Mouse (Mus musculus) activated CD4-positive, CD25-positive, alpha-beta regulatory T cell, adult 9 weeks (primary cell): Measurements from ENCODE around the gene Krtap4-16. TPM values are rescaled to one million over a fixed set of nuclear protein-coding genes. Genes with fewer than 3 reads are reported as not detected.

Experiments
- polyA plus RNA-seq: library from polyadenylated mRNA; unstranded; fragments of 100-300 nt; shearing (Covaris generic); gene quantifications from one replicate; pipeline ENCODE4 v1.2.1, GENCODE M21; 2017

Gene Krtap4-16
- not detected for polyA plus RNA-seq

DNA sequence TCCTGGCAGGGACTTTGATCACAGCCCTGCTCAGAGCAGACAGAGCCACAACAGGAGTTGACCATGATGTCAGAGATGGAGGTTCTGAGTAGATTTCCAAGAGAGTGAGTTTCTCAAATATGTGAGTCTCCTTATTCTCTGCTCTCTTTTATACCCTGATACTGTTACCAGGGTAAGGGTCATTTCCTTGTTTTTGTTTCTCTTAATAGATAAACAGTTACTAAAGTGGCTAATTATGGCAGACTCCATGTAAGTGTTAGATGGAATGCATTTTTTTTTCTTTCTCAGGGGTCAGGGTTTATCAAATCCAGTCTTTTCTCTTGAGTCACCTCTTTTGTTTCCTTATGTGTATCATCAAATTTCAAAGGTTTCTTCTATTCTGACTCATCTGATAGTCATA, at the start of gene Krtap4-16:
Gene Krtap4-16 (minus strand): TSS at position 101 of the 400 bp plus-strand sequence.

DNA sequence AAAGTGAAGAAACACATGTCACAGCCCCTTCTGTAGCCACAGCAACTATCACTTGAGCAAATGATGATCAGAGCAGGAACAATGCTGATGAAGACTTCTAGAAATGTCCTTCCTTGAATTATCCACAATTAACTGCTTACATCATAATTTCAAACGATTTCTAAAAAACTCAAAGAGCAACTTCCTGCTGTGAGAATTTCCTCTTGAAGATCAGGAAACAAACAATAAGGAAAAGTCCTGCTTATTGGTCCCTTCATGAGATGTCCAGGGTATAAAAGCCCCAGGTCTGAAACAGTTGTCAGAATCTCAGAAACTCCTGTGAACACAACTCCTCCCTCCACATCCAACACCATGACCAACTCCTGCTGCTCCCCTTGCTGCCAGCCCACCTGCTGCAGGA, 27.5 kb upstream of the Krtap4-16 start, which contains the start of gene Gm11567:
Gene Gm11567 (plus strand): TSS at position 301 of the 400 bp plus-strand sequence.

DNA sequence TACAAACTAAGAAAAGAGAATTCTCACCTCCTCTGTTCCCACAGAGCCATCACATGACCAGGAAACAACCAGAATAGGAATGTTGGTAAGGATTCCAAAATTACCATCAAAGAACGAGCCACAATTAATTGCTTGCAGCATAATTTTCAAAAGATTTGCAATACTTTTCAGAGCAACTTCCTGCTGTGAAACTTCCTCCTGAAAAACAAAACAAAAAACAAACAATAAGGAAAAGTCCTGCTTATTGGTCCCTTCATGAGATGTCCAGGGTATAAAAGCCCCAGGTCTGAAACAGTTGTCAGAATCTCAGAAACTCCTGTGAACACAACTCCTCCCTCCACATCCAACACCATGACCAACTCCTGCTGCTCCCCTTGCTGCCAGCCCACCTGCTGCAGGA, 21.7 kb upstream of the Krtap4-16 start, which contains the start of gene Krtap9-1:
Gene Krtap9-1 (plus strand): TSS at position 301 of the 400 bp plus-strand sequence.

DNA sequence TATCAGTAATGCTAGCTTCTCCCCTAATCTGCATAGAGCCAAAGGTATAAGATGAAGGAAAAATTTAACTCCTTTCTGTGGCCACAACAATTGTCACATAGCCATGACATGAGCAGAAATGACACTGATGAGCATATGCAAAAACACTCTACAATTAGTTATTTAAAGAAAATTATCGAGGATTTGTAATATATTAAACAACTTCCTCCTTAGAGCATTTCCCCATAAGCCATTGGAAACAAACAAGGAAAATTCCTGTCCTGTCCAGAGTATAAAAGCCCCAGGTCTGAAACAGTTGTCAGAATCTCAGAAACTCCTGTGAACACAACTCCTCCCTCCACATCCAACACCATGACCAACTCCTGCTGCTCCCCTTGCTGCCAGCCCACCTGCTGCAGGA, 12.8 kb upstream of the Krtap4-16 start, which contains the start of gene Gm11559:
Gene Gm11559 (plus strand): TSS at position 301 of the 400 bp plus-strand sequence.

DNA sequence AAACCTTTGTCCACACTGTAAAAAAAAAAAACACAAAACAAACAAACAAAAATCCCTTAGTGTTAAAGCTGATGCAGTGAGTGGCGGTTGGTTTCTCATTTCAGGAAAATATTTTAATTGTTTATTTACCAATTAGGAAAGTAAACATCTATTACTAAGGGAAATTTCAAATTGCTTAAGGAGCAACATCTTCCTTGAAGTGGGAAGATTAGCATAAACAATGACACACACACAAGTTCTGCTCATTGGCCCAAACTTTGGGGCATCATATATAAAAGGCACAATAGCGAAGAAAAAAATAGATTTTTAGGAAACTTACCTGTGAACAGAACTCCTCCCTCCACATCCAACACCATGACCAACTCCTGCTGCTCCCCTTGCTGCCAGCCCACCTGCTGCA, 6.2 kb upstream of the Krtap4-16 start, which contains the start of gene Gm11568:
Gene Gm11568 (plus strand): TSS at position 301 of the 400 bp plus-strand sequence.

DNA sequence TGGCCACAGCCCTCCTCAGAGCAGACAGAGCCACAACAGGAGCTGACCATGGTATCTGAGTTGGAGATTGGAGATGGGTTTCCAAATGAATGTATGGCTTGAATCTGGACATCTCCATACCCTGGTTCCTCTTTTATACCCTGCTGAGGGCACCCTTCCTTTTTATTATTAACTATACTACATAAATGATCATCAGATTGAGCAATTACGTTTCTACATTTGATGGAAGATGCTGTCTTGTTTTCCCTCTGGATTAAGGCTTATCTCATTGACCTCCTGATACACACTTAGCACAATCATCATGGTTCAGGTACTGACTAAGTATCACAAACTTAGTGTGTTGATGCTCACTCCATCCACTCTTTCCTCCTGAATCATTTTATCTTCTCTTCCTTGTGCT, 13.4 kb downstream of the Krtap4-16 start, which contains the start of gene 2300003K06Rik:
Gene 2300003K06Rik (minus strand): TSS at position 101 of the 400 bp plus-strand sequence.

DNA sequence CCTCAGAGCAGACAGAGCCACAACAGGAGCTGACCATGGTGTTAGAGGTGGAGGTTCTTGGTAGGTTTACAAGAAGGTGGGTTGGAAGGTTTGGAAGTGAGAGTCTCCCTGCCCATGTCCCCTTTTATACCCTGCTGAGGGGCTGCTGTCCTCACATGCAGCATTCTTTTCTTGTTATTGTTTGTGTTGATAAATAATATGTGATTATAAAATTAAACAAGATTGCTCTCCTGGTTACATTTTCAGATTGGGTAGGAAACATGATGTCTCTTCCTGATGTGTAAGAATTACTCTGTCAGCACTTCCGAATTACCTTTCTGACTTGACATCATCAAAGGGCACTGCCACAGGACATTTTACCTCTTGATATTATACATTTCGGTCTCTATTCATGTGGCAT, 35.8 kb downstream of the Krtap4-16 start, which contains the start of gene Gm11564:
Gene Gm11564 (minus strand): TSS at position 101 of the 400 bp plus-strand sequence.

DNA sequence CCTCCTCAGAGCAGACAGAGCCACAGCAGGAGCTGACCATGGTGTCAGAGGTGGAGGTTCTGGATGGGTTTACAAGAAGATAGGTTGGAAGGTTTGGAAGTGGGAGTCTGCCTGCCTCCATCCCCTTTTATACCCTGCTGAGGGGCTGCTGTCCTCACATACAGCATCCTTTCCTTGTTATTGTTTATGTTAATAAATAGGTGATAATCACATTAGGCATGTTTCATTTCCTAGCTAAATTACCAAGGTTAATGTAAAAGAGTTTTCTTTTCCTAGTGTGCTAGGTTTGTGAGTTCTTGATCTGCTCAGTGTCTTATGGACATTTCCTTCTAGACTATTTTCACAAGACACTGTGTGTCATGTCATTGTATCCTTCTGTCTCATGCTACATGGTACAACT, 41.6 kb downstream of the Krtap4-16 start, which contains the start of gene Krtap4-13:
Gene Krtap4-13 (minus strand): TSS at position 101 of the 400 bp plus-strand sequence.

DNA sequence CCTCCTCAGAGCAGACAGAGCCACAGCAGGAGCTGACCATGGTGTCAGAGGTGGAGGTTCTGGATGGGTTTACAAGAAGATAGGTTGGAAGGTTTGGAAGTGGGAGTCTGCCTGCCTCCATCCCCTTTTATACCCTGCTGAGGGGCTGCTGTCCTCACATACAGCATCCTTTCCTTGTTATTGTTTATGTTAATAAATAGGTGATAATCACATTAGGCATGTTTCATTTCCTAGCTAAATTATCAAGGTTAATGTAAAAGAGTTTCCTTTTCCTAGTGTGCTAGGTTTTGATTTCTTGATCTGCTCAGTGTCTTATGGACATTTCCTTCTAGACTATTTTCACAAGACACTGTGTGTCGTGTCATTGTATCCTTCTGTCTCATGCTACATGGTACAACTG, 47.1 kb downstream of the Krtap4-16 start, which contains the start of gene Gm11554:
Gene Gm11554 (minus strand): TSS at position 101 of the 400 bp plus-strand sequence.

Other genes starting within 250 kb of the Krtap4-16 start
- gene Gm11938, start 248.3 kb downstream of the Krtap4-16 start, polyA plus RNA-seq: not detected
- not detected for gene Gm11937, start 241.4 kb downstream of the Krtap4-16 start, polyA plus RNA-seq
- gene Krtap2-4, start 236.8 kb downstream of the Krtap4-16 start, polyA plus RNA-seq: not detected
- not detected for gene Gm11562, start 231.2 kb downstream of the Krtap4-16 start, polyA plus RNA-seq
- not detected for gene Krtap4-1, start 223.4 kb downstream of the Krtap4-16 start, polyA plus RNA-seq
- gene Krtap4-2, start 216.5 kb downstream of the Krtap4-16 start, polyA plus RNA-seq: not detected
- not detected for gene Krtap4-7, start 207.5 kb downstream of the Krtap4-16 start, polyA plus RNA-seq
- gene Gm11555, start 201.4 kb downstream of the Krtap4-16 start, polyA plus RNA-seq: not detected
- not detected for gene Gm11563, start 192.6 kb downstream of the Krtap4-16 start, polyA plus RNA-seq
- gene Krtap4-6, start 185.6 kb downstream of the Krtap4-16 start, polyA plus RNA-seq: not detected
- gene Gm14190, start 160.9 kb downstream of the Krtap4-16 start, polyA plus RNA-seq: not detected
- not detected for gene Gm14180, start 117.3 kb downstream of the Krtap4-16 start, polyA plus RNA-seq
- gene Gm11595, start 78.7 kb downstream of the Krtap4-16 start, polyA plus RNA-seq: not detected
- gene Krtap4-8, start 70.9 kb downstream of the Krtap4-16 start, polyA plus RNA-seq: not detected
- not detected for gene Krtap4-9, start 66.4 kb downstream of the Krtap4-16 start, polyA plus RNA-seq
- gene Gm11596, start 58.1 kb downstream of the Krtap4-16 start, polyA plus RNA-seq: not detected
- not detected for gene Gm11569, start 52.7 kb downstream of the Krtap4-16 start, polyA plus RNA-seq
- gene Gm11554, start 47.2 kb downstream of the Krtap4-16 start, polyA plus RNA-seq: not detected
- gene Krtap4-13, start 41.7 kb downstream of the Krtap4-16 start, polyA plus RNA-seq: not detected
- not detected for gene Gm11564, start 35.9 kb downstream of the Krtap4-16 start, polyA plus RNA-seq
- not detected for gene 2300003K06Rik, start 13.5 kb downstream of the Krtap4-16 start, polyA plus RNA-seq
- not detected for gene Gm11568, start 6.3 kb upstream of the Krtap4-16 start, polyA plus RNA-seq
- not detected for gene Gm11559, start 12.9 kb upstream of the Krtap4-16 start, polyA plus RNA-seq
- not detected for gene Krtap9-1, start 21.8 kb upstream of the Krtap4-16 start, polyA plus RNA-seq
- gene Gm11567, start 27.6 kb upstream of the Krtap4-16 start, polyA plus RNA-seq: not detected
- gene Krtap31-1, start 56.3 kb upstream of the Krtap4-16 start, polyA plus RNA-seq: not detected
- gene Gm11565, start 63.1 kb upstream of the Krtap4-16 start, polyA plus RNA-seq: not detected
- not detected for gene Krtap31-2, start 84.7 kb upstream of the Krtap4-16 start, polyA plus RNA-seq
- gene Krtap9-5, start 96.9 kb upstream of the Krtap4-16 start, polyA plus RNA-seq: not detected
- gene Krtap29-1, start 127.4 kb upstream of the Krtap4-16 start, polyA plus RNA-seq: not detected
- not detected for gene Krtap16-1, start 135.0 kb upstream of the Krtap4-16 start, polyA plus RNA-seq
- not detected for gene Krtap17-1, start 142.4 kb upstream of the Krtap4-16 start, polyA plus RNA-seq
- not detected for gene Krt33a, start 164.6 kb upstream of the Krtap4-16 start, polyA plus RNA-seq
- not detected for gene Krt33b, start 178.3 kb upstream of the Krtap4-16 start, polyA plus RNA-seq
- not detected for gene Krt34, start 189.9 kb upstream of the Krtap4-16 start, polyA plus RNA-seq
- gene Krt31, start 198.9 kb upstream of the Krtap4-16 start, polyA plus RNA-seq: not detected
- gene Krt32, start 236.6 kb upstream of the Krtap4-16 start, polyA plus RNA-seq: not detected
- gene Krt35, start 244.6 kb upstream of the Krtap4-16 start, polyA plus RNA-seq: not detected